Mouse (Mus musculus): ENCODE measurements at regions not wholly inside any gene's neighbourhood (a gene's known extent, or its start where the extent isn't known, plus 50 kb on each side); places are given as distances from the start of the nearest gene placed in this dataset.

DNA sequence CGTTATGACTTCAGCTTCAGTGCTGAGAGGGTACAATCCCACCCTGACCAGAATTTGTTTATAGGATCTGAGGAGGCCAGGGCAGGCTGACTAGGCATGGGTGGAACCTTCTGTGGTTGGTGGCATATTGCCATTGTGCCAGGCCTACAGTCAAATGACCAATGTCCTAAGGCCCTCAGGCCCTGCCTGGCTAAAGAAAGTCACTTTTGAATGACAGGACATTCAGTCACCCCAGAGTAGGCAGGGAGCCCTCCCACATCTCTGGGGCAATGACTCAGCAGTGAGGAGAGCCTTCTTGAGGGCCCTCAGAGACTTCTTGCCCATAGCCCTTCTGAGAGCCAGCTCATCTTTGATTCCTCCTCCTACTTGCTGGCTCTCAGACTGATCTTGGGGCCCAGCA, 102.9 kb downstream of the Asb7 start:
- TF ChIP-seq CTCF (IDR thresholded peaks at IDR 0.05; ENCODE audit: low read depth, low read length): no peak
- no peak for TF ChIP-seq POLR2A (IDR thresholded peaks at IDR 0.05; ENCODE audit: extremely low read depth, insufficient read depth, low read length)
